Mouse (Mus musculus): Measurements from ENCODE around the gene Pten.

DNA sequence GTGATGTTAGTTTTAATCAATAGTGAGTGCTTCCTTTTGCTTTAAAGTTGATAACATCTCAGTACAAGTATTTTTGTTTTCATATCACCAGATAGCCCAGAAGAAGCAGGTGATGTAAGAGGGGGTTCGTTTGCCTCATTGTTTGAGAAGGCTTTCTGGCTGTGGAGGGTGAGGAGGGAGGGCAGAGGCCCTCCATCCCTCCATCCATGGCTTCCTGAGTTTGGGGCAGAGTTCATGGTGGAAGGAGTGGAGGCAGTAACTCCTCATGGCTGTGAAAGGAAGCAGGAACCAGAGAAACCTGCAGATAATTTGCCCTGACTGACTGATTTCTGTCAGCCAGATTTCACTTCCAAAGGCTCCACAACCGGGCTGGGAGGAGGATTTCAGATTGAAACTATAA is 21.1 kb downstream of the Pten start:
- no peak for TF ChIP-seq POLR2A (IDR thresholded peaks at IDR 0.05; ENCODE audit: low read depth, low read length)
- TF ChIP-seq CTCF (IDR thresholded peaks at IDR 0.05; ENCODE audit: extremely low read depth, insufficient read depth, insufficient read length, insufficient replicate concordance) = no peak

Measured in spleen, adult 2 months (tissue).